Mouse (Mus musculus) forebrain, embryonic 12.5 days (tissue): ENCODE results near the gene Mgmt. TPM values are rescaled to one million over a fixed set of nuclear protein-coding genes. Genes with fewer than 3 reads are reported as not detected.

Experiments used
- ATAC-seq: fragments of 200-750 bp; cut with Nextera tagmentation; 2 replicates; pipeline ENCODE4 v1.8.0; 2017; ENCODE audit warnings: moderate TSS enrichment; ENCODE audit not compliant: low FRiP score
- H3K27ac ChIP-seq: fragments of 300-500 bp; sonication (generic); 2 replicates; pipeline ENCODE4 v1.5.1; 2016; ENCODE audit warnings: mild to moderate bottlenecking
- H3K27me3 ChIP-seq: fragments of 300-500 bp; sonication (generic); 2 replicates; pipeline ENCODE4 v1.6.1; 2016; ENCODE audit warnings: mild to moderate bottlenecking
- H3K36me3 ChIP-seq: fragments of 300-500 bp; sonication (generic); replicated peaks from 2 replicates; pipeline ENCODE4 v1.6.1; 2016; ENCODE audit warnings: mild to moderate bottlenecking
- H3K4me1 ChIP-seq: fragments of 300-500 bp; sonication (generic); 2 replicates; pipeline ENCODE4 v1.6.1; 2016
- H3K4me2 ChIP-seq: fragments of 300-500 bp; sonication (generic); 2 replicates; pipeline ENCODE4 v1.6.1; 2016; ENCODE audit warnings: mild to moderate bottlenecking, moderate library complexity
- H3K4me3 ChIP-seq: fragments of 300-500 bp; sonication (generic); replicated peaks from 2 replicates; pipeline ENCODE4 v1.5.1; 2016; ENCODE audit warnings: mild to moderate bottlenecking
- H3K9ac ChIP-seq: fragments of 300-500 bp; sonication (generic); 2 replicates; pipeline ENCODE4 v1.6.1; 2016; ENCODE audit warnings: mild to moderate bottlenecking
- H3K9me3 ChIP-seq: fragments of 300-500 bp; sonication (generic); 2 replicates; pipeline ENCODE4 v1.6.1; 2016
- WGBS: fragments of 180-500 bp; shearing (Covaris S2); methylation state at CpG from one replicate; pipeline ENCODE4 v1.1.7; 2016; 5-methylcytosine and 5-hydroxymethylcytosine counted together
- polyA plus RNA-seq: library from polyadenylated mRNA; unstranded; fragments of >200 nt; fragmentation: Nextera tagmentation; extraction: Ambion mirVana; gene quantifications from 2 replicates; pipeline ENCODE4 v1.2.1, GENCODE M21; 2016

Gene Mgmt
- polyA plus RNA-seq, 1 experiment from 2014 or later: 2.2 TPM

DNA sequence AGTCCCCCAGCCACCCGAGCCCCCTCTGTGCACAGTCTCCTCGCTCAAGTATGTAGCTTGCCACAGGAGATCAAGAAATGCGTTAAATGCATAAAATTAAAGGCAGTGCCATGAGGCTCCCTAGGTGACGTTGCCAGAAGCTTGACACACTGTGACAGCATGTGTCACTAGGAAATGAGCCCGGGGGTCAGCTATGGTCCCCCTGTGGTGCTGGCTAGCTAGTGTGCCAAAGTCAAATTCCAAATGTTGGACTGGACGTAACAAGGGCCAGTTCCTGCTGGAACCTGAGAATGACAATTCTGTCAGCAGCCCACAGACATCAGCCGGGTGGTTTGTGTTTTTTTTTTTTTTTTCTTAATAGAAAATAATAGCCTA is 144.5 kb downstream of the Mgmt start:
- no peak for ATAC-seq
- H3K27ac ChIP-seq: no peak overlapping the region
- H3K36me3 ChIP-seq: no peaks in the 10 kb centered on the region
- H3K9me3 ChIP-seq: no peaks in the 10 kb centered on the region
- WGBS: 59% methylated on average over 7 of the region's 7 CpGs
- H3K9ac ChIP-seq: no peak overlapping the region
- H3K4me3 ChIP-seq: no peak overlapping the region
- no peak overlapping the region for H3K4me2 ChIP-seq
- peaks cover 10% of the 10 kb centered on the region for H3K27me3 ChIP-seq
- H3K4me1 ChIP-seq: peaks cover 20% of the 10 kb centered on the region

DNA sequence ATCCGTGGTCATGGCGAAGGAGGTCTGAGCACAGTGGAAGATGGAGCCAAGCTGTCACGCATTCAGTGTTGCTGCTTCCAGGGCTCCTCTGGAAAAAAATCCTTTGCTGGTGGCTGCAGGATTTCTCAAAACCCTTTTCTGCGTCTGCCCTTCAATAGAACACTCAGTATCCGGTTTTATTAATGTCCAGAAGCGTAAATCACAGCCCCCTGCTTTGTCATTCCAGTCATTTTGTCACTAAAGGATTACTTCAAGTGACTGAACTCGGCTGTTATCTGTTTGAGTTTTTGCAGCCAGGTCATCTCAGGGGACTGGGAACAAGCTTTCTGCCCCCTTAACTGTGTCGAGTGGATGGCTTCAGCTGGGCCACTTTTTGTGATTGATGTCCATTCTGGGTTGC is 146.2 kb downstream of the Mgmt start:
- Histone ChIP-seq H3K36me3 (no peaks in the 10 kb centered on the region), H3K9me3 (no peaks in the 10 kb centered on the region), H3K4me1 (peaks cover 20% of the 10 kb centered on the region), H3K27ac (no peak overlapping the region), H3K4me3 (no peak overlapping the region), H3K9ac (no peak overlapping the region), H3K4me2 (no peak overlapping the region), H3K27me3 (peaks cover 10% of the 10 kb centered on the region)
- no peak for ATAC-seq
- 30% methylated on average over 8 of the region's 8 CpGs for WGBS

DNA sequence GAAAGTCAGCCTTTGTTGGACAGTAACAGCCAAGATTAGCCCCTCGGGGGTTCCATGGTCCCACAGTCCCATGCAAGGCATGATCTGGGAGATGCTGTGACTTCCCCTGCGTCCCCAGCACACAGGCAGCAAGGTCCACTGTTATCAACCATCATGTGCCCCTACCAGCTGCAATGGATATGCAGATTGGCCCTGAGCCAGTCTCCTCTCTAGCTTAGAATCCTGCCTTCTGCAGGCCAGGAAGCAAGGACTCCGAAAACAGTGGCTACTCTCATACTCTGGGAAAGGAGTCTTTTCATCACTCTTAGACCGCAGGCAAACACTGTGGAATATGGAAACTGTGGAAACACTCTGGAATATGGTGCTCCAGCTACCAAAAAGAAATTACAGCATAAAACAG is 152.5 kb downstream of the Mgmt start:
- Histone ChIP-seq H3K9me3 (no peaks in the 10 kb centered on the region), H3K4me3 (no peak overlapping the region), H3K27ac (no peak overlapping the region), H3K27me3 (0 out of 2 replicates have a peak, but pooled peaks cover 4% of the 10 kb centered on the region), H3K4me2 (no peak overlapping the region), H3K9ac (no peak overlapping the region), H3K36me3 (no peaks in the 10 kb centered on the region), H3K4me1 (peaks cover 9% of the 10 kb centered on the region)
- 90% methylated on average over 4 of the region's 4 CpGs for WGBS
- no peak for ATAC-seq

DNA sequence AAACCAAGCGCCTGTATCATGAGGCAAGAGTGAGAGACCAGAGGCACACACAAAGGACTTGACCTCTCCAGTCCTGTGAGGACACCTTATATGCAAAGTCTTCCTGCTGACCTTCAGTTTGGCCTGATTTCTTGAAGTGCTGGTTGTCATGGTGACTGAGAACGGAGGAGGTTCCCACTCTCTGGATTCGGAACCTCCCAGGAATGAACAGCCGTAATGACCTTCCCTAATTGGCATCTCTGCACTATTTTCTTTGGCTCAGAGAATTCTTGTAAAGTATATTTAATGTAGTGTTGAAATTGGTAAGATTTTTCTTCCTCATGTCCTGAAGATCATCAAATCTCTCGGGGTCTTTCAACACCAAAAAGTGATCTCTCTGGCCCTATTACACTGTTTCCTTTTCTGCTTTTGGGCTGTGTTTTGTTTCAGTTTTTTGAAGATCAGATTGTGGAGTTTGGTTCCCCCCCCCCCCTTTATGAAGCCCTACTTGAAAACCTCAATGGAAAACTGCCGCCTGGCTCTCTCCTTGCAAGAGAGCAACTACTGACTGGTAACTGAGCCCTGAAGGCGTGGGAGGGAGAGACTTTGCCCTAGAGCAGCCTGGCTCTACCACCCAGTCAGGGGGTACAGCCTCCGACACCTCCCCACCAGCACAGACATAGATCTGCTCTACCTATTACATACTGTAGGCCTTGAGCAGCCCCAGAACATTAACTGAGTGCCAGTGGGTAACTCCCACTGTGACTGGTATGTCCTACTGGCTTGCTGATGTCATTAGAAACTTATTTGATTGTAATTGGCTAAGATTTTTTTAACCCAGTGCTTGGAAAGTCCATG is 153.9 kb downstream of the Mgmt start:
- Histone ChIP-seq H3K9me3 (no peaks in the 10 kb centered on the region), H3K27me3 (no peaks in the 10 kb centered on the region), H3K4me1 (peaks cover 9% of the 10 kb centered on the region), H3K4me3 (no peak overlapping the region), H3K9ac (no peak overlapping the region), H3K4me2 (no peak overlapping the region), H3K36me3 (no peaks in the 10 kb centered on the region), H3K27ac (no peak overlapping the region)
- 49% methylated on average over 8 of the region's 8 CpGs for WGBS
- no peak for ATAC-seq

DNA sequence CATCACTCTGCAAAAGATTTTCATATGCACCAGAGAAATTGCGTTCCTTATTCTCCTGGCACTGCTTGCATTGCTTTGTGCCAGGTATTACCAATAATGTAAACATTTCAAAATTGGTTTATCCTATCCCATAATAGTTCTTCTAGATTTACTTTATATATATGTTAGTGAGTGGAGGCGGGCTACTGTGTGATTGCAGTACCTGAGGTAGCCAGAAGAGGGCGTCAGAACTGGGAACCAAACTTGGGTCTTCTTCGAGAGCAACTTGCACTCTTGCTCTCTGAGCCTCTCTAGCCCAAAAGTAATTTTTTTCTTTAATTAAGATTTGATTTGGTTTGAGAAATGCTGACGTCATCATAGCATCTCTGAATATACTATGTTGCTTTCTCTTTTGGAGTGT is 159.9 kb downstream of the Mgmt start:
- WGBS: 74% methylated on average over 5 of the region's 5 CpGs
- Histone ChIP-seq H3K4me1 (no peaks in the 10 kb centered on the region), H3K9me3 (no peaks in the 10 kb centered on the region), H3K9ac (no peak overlapping the region), H3K27me3 (no peaks in the 10 kb centered on the region), H3K36me3 (no peaks in the 10 kb centered on the region), H3K4me3 (no peak overlapping the region), H3K4me2 (no peak overlapping the region), H3K27ac (no peak overlapping the region)
- ATAC-seq: no peak

DNA sequence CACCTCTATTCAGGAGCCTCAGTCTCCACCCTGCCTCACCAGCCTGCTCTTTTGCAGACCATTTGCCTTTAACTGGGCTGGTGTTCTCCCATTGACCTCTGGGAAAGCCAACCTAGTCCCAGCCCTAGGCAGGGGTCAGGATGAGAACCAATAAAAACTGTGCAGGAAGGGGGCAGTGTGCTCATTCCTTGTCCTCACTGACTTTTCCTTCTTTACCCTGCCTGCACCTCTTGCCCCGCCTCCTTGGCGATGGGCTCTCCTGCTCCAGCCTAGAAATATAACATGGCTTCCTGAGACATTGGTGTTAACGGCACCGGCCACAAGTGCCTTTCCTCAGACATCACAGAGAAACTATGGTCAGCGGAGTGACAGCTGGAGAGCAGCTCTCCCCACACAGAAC is 161.7 kb downstream of the Mgmt start:
- H3K27ac ChIP-seq: no peak overlapping the region
- H3K9ac ChIP-seq: no peak overlapping the region
- H3K36me3 ChIP-seq: no peaks in the 10 kb centered on the region
- H3K27me3 ChIP-seq: no peaks in the 10 kb centered on the region
- 61% methylated on average over 5 of the region's 5 CpGs for WGBS
- H3K4me2 ChIP-seq: no peak overlapping the region
- H3K9me3 ChIP-seq: no peaks in the 10 kb centered on the region
- no peaks in the 10 kb centered on the region for H3K4me1 ChIP-seq
- no peak overlapping the region for H3K4me3 ChIP-seq
- no peak for ATAC-seq

DNA sequence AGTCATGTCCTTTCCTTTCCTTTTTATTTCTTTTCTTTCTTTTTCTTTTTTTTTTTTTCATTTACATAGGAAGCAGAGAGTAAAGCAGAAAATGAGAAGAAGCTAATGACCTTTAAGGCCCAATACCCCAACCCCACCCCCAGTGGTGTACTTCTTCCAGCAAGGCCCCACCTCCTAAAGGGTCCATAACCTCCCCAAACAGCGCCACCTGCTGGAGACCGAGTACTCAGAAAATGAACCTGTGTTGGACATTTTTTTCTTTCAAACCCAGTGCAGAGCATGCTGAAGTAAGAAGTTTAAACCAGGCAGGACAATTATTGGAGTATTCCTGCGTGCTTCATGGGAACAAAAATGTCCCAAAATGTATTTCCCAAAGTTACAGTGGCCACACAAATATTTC is 166.1 kb downstream of the Mgmt start:
- Histone ChIP-seq H3K36me3 (no peaks in the 10 kb centered on the region), H3K4me3 (no peak overlapping the region), H3K4me2 (no peak overlapping the region), H3K27ac (no peak overlapping the region), H3K27me3 (0 out of 2 replicates have a peak, but pooled peaks cover 4% of the 10 kb centered on the region), H3K9ac (no peak overlapping the region), H3K9me3 (no peaks in the 10 kb centered on the region), H3K4me1 (no peaks in the 10 kb centered on the region)
- no peak for ATAC-seq
- WGBS: 36% methylated on average over 3 of the region's 3 CpGs

DNA sequence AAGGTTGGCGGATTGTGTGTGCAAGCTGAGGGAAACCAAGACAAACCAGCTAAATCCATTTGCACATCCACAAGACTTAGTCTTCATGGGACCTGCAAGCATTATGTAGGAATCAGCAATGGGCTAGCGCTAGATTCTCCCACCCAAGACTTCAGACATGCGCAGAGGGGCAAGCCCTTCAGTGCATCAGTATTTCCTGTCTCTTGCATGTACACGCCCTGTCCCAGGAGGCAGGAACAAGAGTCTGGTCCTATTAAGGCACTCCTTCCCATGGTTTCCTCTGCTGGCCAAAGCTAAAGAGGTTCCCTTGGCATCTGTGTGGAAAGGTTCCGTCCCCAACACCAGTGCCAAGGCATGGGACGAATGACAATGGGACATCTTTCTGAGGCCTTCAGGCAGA is 166.7 kb downstream of the Mgmt start:
- Histone ChIP-seq H3K27me3 (0 out of 2 replicates have a peak, but pooled peaks cover 4% of the 10 kb centered on the region), H3K4me1 (no peaks in the 10 kb centered on the region), H3K36me3 (no peaks in the 10 kb centered on the region), H3K9me3 (no peaks in the 10 kb centered on the region), H3K4me2 (no peak overlapping the region), H3K9ac (no peak overlapping the region), H3K27ac (no peak overlapping the region), H3K4me3 (no peak overlapping the region)
- no peak for ATAC-seq
- WGBS: 94% methylated on average over 6 of the region's 6 CpGs

DNA sequence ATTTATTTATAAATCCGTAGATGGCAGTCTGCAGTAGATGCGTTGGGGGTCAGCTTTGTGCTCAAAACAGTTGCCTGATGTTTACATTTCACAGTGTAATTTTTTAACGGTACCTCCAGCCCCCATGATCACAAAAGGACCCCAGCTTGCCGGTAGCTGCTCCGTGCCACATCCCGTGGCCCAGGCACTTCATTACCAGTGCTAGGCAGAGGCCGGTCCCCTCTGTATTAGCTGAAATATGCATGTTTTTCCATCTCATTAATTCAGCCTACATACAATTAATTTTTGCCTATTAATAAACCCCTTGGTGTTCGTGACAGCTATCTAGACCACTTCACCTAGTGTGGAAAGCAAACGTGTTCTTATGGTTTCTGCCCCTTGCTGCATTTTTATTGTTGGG is 169.8 kb downstream of the Mgmt start:
- no peaks in the 10 kb centered on the region for H3K36me3 ChIP-seq
- no peak for ATAC-seq
- no peak overlapping the region for H3K4me3 ChIP-seq
- whole genome bisulfite sequencing: 79% methylated on average over 9 of the region's 9 CpGs
- H3K27me3 ChIP-seq: 0 out of 2 replicates have a peak, but pooled peaks cover 4% of the 10 kb centered on the region
- H3K4me1 ChIP-seq: no peaks in the 10 kb centered on the region
- H3K27ac ChIP-seq: no peak overlapping the region
- H3K4me2 ChIP-seq: no peak overlapping the region
- no peaks in the 10 kb centered on the region for H3K9me3 ChIP-seq
- H3K9ac ChIP-seq: no peak overlapping the region

DNA sequence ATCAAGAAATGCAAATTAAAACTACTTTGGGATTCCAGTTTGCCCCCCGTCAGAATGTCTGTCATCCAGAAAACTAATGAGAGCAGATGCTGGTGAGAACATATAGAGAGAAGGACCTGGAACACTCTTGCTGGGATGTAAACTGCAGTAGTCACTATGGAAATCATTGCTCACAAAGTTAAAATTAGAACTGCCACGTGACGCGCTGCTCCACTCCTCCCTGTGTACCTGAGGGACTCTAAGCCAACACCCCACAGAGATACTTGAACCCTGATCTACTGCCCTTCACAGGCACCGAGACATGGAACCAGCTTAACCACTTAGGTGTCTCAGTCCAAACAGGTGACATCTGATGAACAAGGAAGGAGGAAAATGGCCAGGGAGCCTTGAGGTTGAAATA is 171.0 kb downstream of the Mgmt start:
- Histone ChIP-seq H3K4me3 (no peak overlapping the region), H3K27me3 (0 out of 2 replicates have a peak, but pooled peaks cover 4% of the 10 kb centered on the region), H3K27ac (no peak overlapping the region), H3K9ac (no peak overlapping the region), H3K36me3 (no peaks in the 10 kb centered on the region), H3K4me2 (no peak overlapping the region), H3K4me1 (no peaks in the 10 kb centered on the region), H3K9me3 (no peaks in the 10 kb centered on the region)
- no peak for ATAC-seq
- 78% methylated on average over 5 of the region's 5 CpGs for WGBS

DNA sequence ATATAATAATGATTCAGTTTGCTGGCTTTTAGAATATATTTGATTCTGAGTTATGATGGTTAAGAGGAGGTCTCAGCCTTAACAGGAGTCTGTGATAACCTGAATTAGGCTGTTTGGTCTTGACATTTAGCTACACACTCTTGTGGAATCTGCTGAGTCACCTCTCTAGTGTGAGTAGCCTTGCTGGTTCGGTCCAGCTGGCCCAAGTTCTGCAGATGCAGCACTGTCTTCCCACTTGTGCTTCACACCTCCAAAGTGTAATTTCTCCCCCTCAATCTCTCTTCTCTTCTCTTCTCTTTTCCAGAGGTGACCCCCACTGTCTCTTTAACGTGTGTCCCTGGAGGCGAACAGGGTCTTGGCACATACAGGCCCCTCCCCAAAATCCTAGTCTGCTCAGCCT is 171.8 kb downstream of the Mgmt start:
- no peak overlapping the region for H3K4me3 ChIP-seq
- H3K4me2 ChIP-seq: no peak overlapping the region
- 77% methylated on average over 3 of the region's 3 CpGs for WGBS
- H3K27ac ChIP-seq: no peak overlapping the region
- H3K9me3 ChIP-seq: no peaks in the 10 kb centered on the region
- no peaks in the 10 kb centered on the region for H3K36me3 ChIP-seq
- no peak for ATAC-seq
- H3K27me3 ChIP-seq: 0 out of 2 replicates have a peak, but pooled peaks cover 4% of the 10 kb centered on the region
- no peak overlapping the region for H3K9ac ChIP-seq
- no peaks in the 10 kb centered on the region for H3K4me1 ChIP-seq

DNA sequence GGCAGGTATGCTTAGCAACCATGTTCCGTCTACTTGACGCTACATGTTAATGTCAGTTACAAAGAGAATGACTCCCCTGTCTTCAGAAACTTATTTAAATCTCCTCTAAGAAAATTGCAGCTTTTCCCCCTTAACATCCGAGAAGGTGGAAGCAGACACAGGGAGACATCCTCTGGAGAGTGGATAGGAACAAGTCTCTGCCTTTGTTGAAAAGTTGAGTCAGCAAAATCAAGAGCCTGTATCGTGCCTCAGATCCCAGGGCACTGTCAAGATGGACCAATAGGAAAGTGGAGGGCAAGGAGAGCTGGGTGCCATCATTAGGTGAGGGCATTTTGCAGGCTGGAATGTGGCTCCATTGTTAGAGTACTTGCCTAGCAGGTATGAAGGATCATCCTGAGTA is 172.6 kb downstream of the Mgmt start:
- Histone ChIP-seq H3K27me3 (0 out of 2 replicates have a peak, but pooled peaks cover under 1% of the 10 kb centered on the region), H3K4me3 (no peak overlapping the region), H3K9me3 (no peaks in the 10 kb centered on the region), H3K9ac (no peak overlapping the region), H3K36me3 (no peaks in the 10 kb centered on the region), H3K4me2 (no peak overlapping the region), H3K4me1 (no peaks in the 10 kb centered on the region), H3K27ac (no peak overlapping the region)
- ATAC-seq: no peak
- 92% methylated on average over 4 of the region's 4 CpGs for WGBS

DNA sequence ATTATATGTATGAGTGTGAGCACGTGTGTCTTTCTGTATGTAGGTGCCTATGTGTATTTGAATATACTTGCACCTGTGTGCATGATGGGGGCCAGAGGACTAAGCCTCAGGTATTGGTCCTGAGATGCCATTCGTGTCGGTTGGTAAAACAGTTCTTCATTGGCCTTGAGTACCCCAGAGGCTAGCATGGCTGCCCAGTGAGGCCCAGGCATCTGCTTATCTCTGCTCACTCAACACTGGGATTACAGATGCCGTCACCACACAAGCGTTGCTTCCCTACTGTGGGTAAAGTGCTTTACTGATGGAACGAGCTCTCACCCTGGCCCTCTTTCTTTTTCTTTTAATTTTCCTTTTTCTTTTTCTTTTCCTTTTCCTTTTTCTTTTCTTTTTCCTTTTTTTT is 173.3 kb downstream of the Mgmt start:
- no peak overlapping the region for H3K27ac ChIP-seq
- H3K36me3 ChIP-seq: no peaks in the 10 kb centered on the region
- no peak for ATAC-seq
- WGBS: 85% methylated on average over 6 of the region's 6 CpGs
- no peaks in the 10 kb centered on the region for H3K4me1 ChIP-seq
- H3K4me2 ChIP-seq: no peak overlapping the region
- H3K9me3 ChIP-seq: no peaks in the 10 kb centered on the region
- H3K27me3 ChIP-seq: 0 out of 2 replicates have a peak, but pooled peaks cover 5% of the 10 kb centered on the region
- no peak overlapping the region for H3K9ac ChIP-seq
- H3K4me3 ChIP-seq: no peak overlapping the region
